Mouse (Mus musculus) thymus, adult 2 months (tissue): ENCODE data around the gene Cdk9.

Experiments used
- CTCF ChIP-seq: fragments of 200-500 bp; IDR thresholded peaks from 2 replicates; pipeline ENCODE4 v1.5.1; 2012; ENCODE audit warnings: mild to moderate bottlenecking, control low read depth, low read length, moderate library complexity, borderline replicate concordance; ENCODE audit not compliant: control insufficient read depth, poor library complexity, insufficient read depth; ENCODE audit errors: extremely low read depth
- POLR2A ChIP-seq: fragments of 200-500 bp; IDR thresholded peaks from 2 replicates; pipeline ENCODE4 v1.6.1; 2012; ENCODE audit warnings: mild to moderate bottlenecking, low read length, control low read depth, moderate library complexity; ENCODE audit not compliant: control insufficient read depth, poor library complexity, insufficient read depth; ENCODE audit errors: extremely low read depth

- no peak for TF ChIP-seq CTCF
- TF ChIP-seq POLR2A: no peak
These were observed 37.3 kb upstream of the Cdk9 start for GRCm38 (mm10) chr2:32750199-32750598.
